Mouse (Mus musculus) hindbrain, embryonic 10.5 days (tissue): ENCODE measurements around the gene Lancl1. TPM values are rescaled to one million over a fixed set of nuclear protein-coding genes. Genes with fewer than 3 reads are reported as not detected.

Experiments
- DNase-seq: peaks from one replicate; pipeline ENCODE4 v3.0.0-alpha.2; 2017; ENCODE audit warnings: low spot score
- H3K27ac ChIP-seq: fragments of 300-500 bp; sonication (generic); 2 replicates; pipeline ENCODE4 v1.5.1; 2016; ENCODE audit warnings: mild to moderate bottlenecking, moderate library complexity
- H3K27me3 ChIP-seq: fragments of 300-500 bp; sonication (generic); 2 replicates; pipeline ENCODE4 v1.6.1; 2016; ENCODE audit warnings: mild to moderate bottlenecking; ENCODE audit not compliant: poor library complexity, insufficient read depth, severe bottlenecking
- H3K36me3 ChIP-seq: fragments of 300-500 bp; sonication (generic); 2 replicates; pipeline ENCODE4 v1.6.1; 2016; ENCODE audit warnings: mild to moderate bottlenecking, moderate library complexity
- H3K4me1 ChIP-seq: fragments of 300-500 bp; sonication (generic); replicated peaks from 2 replicates; pipeline ENCODE4 v1.6.1; 2016; ENCODE audit warnings: mild to moderate bottlenecking
- H3K4me3 ChIP-seq: fragments of 300-500 bp; sonication (generic); 2 replicates; pipeline ENCODE4 v1.5.1; 2016; ENCODE audit warnings: mild to moderate bottlenecking, moderate library complexity
- H3K9me3 ChIP-seq: fragments of 300-500 bp; sonication (generic); 2 replicates; pipeline ENCODE4 v1.6.1; 2016; ENCODE audit warnings: mild to moderate bottlenecking, moderate library complexity
- WGBS: fragments of 180-500 bp; shearing (Covaris S2); methylation state at CpG from one replicate; pipeline ENCODE4 v1.1.7; 2016; 5-methylcytosine and 5-hydroxymethylcytosine counted together
- polyA plus RNA-seq: library from polyadenylated mRNA; unstranded; fragments of >200 nt; fragmentation: Nextera tagmentation; extraction: Ambion mirVana; gene quantifications from 2 replicates; pipeline ENCODE4 v1.2.1, GENCODE M21; 2016

Gene Lancl1
- polyA plus RNA-seq, 1 experiment from 2014 or later, result 96.8 TPM

DNA sequence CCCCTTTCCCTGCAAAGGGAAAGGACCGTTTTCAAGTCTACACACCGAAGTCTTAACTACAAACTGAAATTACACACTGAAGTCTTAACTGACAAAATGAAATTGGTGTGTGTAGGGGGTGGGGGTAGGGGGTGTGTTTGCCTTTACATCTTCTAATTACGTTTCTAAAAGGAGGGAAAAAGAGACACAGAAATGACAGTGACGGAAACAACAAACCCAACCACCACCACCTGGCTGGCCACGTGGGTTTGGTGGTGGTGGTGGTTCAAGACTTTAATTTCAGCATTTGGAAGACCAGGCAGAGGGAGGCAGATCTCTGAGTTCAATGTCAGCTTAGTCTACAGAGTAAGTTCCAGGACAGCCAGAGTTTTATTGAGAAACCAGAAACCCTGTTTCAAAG lies 411 bp upstream of the Lancl1 start:
- peak overlapping the region; percentile 88 for H3K27ac ChIP-seq
- DNase-seq, result no peak
- peaks cover 9% of the 10 kb centered on the region for H3K4me1 ChIP-seq
- H3K4me3 ChIP-seq, result peak overlapping the region; percentile 90
- H3K9me3 ChIP-seq, result no peaks in the 10 kb centered on the region
- WGBS, result 2% methylated on average over 5 of the region's 5 CpGs
- H3K36me3 ChIP-seq, result peaks cover 23% of the 10 kb centered on the region
- no peaks in the 10 kb centered on the region for H3K27me3 ChIP-seq

DNA sequence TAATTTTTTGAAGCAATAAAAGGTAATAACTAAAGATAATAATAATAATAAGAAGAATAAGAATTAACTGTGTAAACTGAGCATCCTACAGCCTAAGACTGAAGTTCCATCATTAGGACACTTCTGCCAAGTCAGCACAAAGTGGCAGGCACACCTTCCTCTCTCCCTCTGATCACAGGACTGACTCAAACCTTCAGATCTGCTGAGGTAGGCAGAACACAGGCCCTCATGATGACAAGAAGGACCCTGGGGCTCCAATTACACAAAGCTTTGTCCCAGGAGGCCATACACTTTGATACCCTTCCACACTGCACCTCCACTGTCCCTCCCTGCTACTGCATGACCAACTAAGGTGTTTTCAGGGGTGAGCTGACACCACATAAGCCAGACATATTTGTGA lies 1.5 kb downstream of the Lancl1 start:
- no peak for DNase-seq
- H3K4me3 ChIP-seq, result no peak overlapping the region
- H3K27me3 ChIP-seq, result no peaks in the 10 kb centered on the region
- peaks cover 41% of the 10 kb centered on the region for H3K36me3 ChIP-seq
- H3K4me1 ChIP-seq, result peaks cover 9% of the 10 kb centered on the region
- H3K27ac ChIP-seq, result no peak overlapping the region
- H3K9me3 ChIP-seq, result no peaks in the 10 kb centered on the region

DNA sequence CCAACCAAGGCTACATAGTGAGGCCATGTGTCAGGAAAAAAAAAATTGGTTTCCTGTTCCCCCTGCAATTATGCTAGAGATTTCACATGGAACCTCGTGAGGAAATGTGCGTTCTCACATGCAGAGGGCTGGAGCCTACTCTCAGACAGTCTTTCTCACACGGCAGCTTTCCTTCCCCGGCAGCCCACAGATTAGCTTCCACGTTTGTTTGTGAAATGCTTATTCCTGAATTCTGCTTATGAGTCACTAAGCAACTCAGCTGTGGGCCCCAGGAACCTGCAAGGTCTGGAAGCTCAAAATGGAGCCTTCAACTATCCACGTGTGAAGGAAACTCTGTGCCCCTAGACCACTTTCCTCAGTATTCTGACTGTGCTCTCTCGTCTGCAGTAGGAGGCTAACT lies 5.4 kb downstream of the Lancl1 start:
- WGBS, result 89% methylated on average over 7 of the region's 7 CpGs
- peaks cover 80% of the 10 kb centered on the region for H3K36me3 ChIP-seq

DNA sequence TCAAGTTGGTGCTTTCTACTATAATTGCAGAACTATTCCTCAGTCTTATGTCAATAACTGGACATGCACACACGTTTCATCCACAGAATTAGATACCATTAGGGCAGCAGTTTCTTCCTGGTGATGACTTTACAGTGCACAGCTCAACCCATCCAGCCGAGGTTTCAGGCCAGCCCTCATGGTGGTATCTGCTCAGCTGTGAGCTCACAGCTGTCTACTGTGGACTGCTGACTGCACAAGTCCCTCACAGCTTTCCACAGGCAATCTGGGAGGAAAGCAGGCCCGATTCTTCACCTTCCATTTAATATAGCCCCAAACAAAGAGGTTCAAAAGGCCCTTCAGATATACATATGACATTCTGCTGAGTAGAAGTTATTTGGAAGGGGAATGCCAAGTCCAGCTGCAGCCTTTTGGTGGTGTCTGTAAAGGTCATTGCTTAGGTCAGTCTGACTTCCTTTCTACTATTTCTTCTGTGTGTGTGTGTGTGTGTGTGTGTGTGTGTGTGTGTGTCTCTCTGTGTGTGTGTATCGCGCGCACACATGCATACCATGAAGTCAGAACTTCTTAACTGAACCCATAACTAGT lies 11.7 kb downstream of the Lancl1 start:
- no peaks in the 10 kb centered on the region for H3K27me3 ChIP-seq
- 87% methylated on average over 6 of the region's 6 CpGs for WGBS
- DNase-seq, result no peak
- no peaks in the 10 kb centered on the region for H3K4me1 ChIP-seq
- no peaks in the 10 kb centered on the region for H3K9me3 ChIP-seq
- peaks cover 76% of the 10 kb centered on the region for H3K36me3 ChIP-seq
- H3K4me3 ChIP-seq, result no peak overlapping the region
- no peak overlapping the region for H3K27ac ChIP-seq

More for the DNA sequence above, 5.4 kb downstream of the Lancl1 start:
- Histone ChIP-seq H3K4me1 (peaks cover 9% of the 10 kb centered on the region), H3K9me3 (no peaks in the 10 kb centered on the region), H3K27ac (no peak overlapping the region), H3K27me3 (no peaks in the 10 kb centered on the region), H3K4me3 (no peak overlapping the region)
- no peak for DNase-seq

DNA sequence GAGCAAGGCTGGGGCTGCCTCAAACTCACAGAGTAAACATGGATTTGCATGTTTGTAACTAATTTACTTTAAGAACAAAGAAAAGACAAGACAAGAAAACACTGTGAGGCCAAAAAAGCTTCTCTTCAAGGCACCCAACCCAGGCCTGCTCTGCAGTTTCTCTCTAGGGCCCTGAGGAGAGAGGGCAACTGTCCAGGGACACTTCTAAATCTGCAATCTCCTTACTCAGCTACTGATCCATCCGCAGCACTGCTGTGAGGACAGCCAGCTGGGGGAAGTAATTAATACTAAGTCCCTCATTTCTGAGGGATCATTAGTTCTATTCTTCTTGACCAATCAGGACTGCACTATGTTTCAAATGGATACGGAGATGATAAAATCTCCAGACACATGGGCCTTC lies 12.5 kb downstream of the Lancl1 start:
- peaks cover 74% of the 10 kb centered on the region for H3K36me3 ChIP-seq
- 85% methylated on average over 2 of the region's 2 CpGs for WGBS

DNA sequence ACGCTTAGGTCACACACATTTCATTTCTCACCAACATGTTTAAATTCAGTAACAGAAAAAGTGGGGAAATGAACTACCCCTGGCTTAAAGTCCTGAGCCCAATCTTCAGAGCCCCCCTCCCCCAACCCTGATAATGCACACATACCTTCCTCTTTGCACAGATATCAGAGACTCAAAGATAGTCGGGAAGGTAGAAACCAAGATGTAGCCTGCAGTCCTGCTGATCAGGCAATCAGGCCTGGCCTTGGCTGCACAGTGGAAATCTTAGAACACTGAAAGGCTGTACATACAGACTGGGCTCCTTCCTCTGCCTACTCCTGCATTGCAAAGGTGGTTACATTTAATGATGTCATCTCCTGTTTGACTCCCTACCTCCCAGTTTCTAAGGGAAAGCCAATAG lies 15.9 kb downstream of the Lancl1 start:
- no peak for DNase-seq
- H3K4me1 ChIP-seq, result no peaks in the 10 kb centered on the region

More for the DNA sequence above, 12.5 kb downstream of the Lancl1 start:
- DNase-seq, result no peak
- no peaks in the 10 kb centered on the region for H3K4me1 ChIP-seq
- H3K27me3 ChIP-seq, result no peaks in the 10 kb centered on the region
- no peak overlapping the region for H3K4me3 ChIP-seq
- H3K9me3 ChIP-seq, result no peaks in the 10 kb centered on the region
- no peak overlapping the region for H3K27ac ChIP-seq

DNA sequence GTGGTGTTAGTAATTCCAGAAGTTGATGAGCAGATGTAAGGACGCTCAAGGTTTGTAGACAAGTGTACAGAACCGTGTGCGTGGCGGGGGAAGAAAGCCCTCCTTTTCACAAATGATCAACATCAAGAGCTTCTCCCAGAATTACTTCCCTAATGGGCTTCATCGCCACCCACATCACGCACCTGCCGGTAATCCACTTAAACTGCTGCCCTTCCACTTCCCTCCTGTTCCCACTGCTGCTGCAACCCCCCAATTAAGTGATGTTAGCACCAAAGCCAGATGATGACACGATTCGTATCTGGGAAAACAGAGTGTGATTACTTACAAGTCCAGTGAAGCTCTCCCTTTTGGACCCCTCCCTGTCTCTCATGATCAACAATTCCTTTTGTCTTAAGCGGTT lies 16.6 kb downstream of the Lancl1 start:
- Histone ChIP-seq H3K27me3 (no peaks in the 10 kb centered on the region), H3K4me3 (no peak overlapping the region), H3K9me3 (no peaks in the 10 kb centered on the region), H3K36me3 (peaks cover 65% of the 10 kb centered on the region), H3K27ac (no peak overlapping the region), H3K4me1 (no peaks in the 10 kb centered on the region)
- DNase-seq, result no peak
- 92% methylated on average over 10 of the region's 10 CpGs for WGBS

More for the DNA sequence above, 15.9 kb downstream of the Lancl1 start:
- Histone ChIP-seq H3K36me3 (peaks cover 65% of the 10 kb centered on the region), H3K9me3 (no peaks in the 10 kb centered on the region), H3K27ac (no peak overlapping the region), H3K4me3 (no peak overlapping the region), H3K27me3 (no peaks in the 10 kb centered on the region)
- WGBS, result 93% methylated on average over 2 of the region's 2 CpGs

DNA sequence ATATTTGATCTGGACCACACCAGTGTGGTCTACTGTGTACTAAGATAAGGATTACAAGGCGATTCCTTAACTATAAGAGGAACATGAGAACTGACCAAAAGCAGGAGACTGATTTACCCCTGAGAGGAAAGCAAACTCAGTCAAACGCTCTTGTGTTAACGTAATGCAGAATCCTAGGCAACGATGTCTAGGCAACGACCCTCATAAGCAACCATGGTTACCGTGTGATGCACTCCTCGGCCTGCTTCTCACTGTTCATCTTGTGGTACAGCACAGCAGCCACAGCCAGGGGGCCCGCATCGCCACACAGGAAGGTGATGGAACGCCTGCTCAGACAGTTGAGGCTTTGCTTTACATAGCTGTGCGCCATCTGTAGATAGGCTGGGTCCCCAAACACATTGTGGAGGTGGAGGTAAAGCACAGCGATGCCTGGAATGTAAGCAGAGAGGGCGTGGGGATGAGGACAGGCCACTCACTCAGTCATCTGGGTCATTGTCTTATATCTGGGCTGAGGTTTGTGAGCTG lies 18.0 kb downstream of the Lancl1 start:
- peaks cover 60% of the 10 kb centered on the region for H3K36me3 ChIP-seq
- 85% methylated on average over 13 of the region's 13 CpGs for WGBS

DNA sequence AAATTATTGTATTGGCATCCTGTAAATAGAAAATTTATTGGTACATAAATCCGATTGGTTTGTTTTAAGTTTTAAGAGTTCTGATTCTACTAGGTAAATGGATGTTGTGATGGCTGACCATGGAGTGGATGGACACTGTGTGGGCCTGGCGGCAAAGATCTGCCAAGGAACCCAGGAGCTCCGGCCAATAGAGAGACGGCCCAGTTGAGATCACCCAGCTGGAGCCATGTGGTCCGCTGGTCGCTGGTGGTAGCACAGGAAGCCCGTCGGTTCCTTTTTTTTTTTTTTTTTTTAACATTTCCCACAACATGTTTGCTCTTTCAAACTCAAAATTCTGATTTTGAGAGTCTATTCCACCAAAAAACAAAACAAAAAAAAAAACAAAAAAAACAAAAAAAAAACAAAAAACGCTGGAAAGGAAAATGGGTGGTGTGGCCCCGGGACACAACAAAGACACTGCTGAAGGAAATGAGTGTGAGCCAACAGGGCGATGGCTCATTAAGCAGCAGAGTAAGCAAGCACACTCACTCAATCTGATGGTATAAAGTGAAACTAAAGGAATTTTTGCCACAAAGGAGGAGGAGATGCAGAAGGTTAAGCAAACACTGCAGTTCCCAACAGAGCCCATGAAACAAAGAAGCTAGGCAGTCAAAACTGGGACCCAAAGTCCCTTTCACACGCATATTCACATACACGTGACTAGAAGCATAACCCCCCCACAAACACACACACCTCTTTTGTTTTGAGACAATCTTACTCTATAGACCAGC lies 21.4 kb downstream of the Lancl1 start:
- no peak for DNase-seq
- Histone ChIP-seq H3K9me3 (no peaks in the 10 kb centered on the region), H3K36me3 (peaks cover 50% of the 10 kb centered on the region), H3K27ac (no peak overlapping the region), H3K27me3 (no peaks in the 10 kb centered on the region), H3K4me3 (no peak overlapping the region), H3K4me1 (no peaks in the 10 kb centered on the region)
- 92% methylated on average over 13 of the region's 13 CpGs for WGBS

More for the DNA sequence above, 18.0 kb downstream of the Lancl1 start:
- Histone ChIP-seq H3K4me1 (no peaks in the 10 kb centered on the region), H3K4me3 (no peak overlapping the region), H3K9me3 (no peaks in the 10 kb centered on the region), H3K27ac (no peak overlapping the region), H3K27me3 (no peaks in the 10 kb centered on the region)
- no peak for DNase-seq

DNA sequence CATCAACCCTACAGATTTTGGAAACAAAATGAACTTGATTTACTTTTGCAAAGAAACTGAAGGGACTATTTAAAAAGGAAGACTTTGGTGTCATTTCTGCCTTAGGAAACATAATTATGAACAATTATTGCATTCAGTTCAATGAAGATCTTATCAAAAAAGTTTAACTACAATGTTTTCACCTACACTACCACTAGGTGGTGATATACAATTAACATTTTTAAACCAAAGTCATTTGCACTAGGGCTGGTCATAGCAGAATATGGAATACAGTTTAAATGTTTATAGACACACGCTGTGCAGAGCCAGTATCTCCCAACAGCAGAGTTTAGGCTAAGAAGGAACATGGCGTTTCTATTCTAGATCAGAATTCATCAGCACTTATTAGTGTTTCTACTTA lies 24.5 kb downstream of the Lancl1 start:
- 69% methylated on average over 2 of the region's 2 CpGs for WGBS
- no peak for DNase-seq

DNA sequence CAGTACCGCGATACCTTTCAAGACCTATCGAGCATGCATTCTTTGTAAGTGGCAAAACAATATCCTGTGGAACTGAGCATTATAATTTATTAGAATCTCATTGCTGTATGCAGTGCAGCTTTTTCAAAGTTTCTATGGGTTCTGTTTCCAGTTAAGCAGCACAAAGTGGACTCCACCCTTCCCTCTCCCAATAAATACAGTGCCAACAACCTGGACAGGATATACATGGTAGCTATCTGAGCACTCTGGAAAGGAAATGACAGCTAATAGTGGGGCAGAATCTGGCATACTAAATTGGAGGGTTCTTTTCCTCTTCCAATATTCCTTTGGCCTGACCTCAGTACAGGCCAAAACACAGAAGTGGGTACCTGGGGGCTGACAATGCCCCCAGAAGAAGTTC lies 28.2 kb downstream of the Lancl1 start:
- WGBS, result 96% methylated on average over 3 of the region's 3 CpGs
- Histone ChIP-seq H3K36me3 (peaks cover 34% of the 10 kb centered on the region), H3K27ac (no peak overlapping the region), H3K27me3 (no peaks in the 10 kb centered on the region), H3K9me3 (no peaks in the 10 kb centered on the region), H3K4me3 (no peak overlapping the region), H3K4me1 (no peaks in the 10 kb centered on the region; the same call in 1 of the 2 replicates)
- DNase-seq, result no peak

More for the DNA sequence above, 24.5 kb downstream of the Lancl1 start:
- no peaks in the 10 kb centered on the region; the same call in 1 of the 2 replicates for H3K4me1 ChIP-seq
- H3K4me3 ChIP-seq, result no peak overlapping the region
- H3K27ac ChIP-seq, result no peak overlapping the region
- H3K27me3 ChIP-seq, result no peaks in the 10 kb centered on the region
- H3K36me3 ChIP-seq, result peaks cover 31% of the 10 kb centered on the region
- no peaks in the 10 kb centered on the region for H3K9me3 ChIP-seq

DNA sequence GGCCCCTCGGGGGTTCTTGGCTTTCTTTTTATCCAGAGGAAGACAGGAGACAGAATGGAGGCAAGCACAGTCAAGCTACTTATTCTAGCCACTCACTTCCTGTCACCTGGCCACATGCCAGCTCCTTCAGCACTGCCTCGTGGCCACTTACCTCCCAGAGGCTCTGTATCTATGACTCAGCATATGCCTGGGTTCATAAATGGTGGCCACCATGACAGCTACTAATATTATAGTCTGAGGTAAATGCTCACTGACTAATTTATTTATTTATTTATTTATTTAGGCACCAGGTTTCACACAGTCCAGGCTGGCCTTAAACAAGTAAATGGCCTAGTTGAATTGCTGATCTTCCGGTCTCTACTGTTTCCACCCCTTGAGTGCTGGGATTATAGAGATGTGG lies 35.0 kb downstream of the Lancl1 start:
- WGBS, result 88% methylated on average over 3 of the region's 3 CpGs
- no peak overlapping the region for H3K4me3 ChIP-seq
- DNase-seq, result no peak
- H3K27ac ChIP-seq, result no peak overlapping the region
- no peaks in the 10 kb centered on the region for H3K4me1 ChIP-seq
- no peaks in the 10 kb centered on the region for H3K27me3 ChIP-seq
- H3K36me3 ChIP-seq, result peaks cover 76% of the 10 kb centered on the region
- H3K9me3 ChIP-seq, result no peaks in the 10 kb centered on the region

DNA sequence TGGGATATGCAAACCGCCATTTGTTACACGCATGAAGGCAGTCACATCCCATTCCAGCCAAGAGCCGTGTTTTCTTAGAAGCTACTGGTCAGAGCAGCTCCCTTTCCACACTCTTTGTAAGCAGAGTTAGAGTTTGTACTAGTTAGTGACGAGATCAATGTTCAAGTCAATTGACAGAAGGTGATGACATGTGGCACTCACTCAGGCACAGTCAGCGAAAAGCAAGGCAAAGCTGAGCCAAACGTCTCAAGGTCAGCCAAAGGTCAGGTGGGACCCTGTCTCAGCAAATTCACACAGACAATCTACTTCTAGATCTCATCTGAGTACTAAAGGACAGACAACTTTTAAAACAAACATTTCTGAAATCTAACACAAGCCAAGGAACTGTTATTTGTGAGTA lies 36.4 kb downstream of the Lancl1 start:
- DNase-seq, result no peak
- H3K4me1 ChIP-seq, result no peaks in the 10 kb centered on the region
- no peaks in the 10 kb centered on the region for H3K27me3 ChIP-seq
- no peaks in the 10 kb centered on the region for H3K9me3 ChIP-seq
- 78% methylated on average over 6 of the region's 6 CpGs for WGBS
- H3K27ac ChIP-seq, result no peak overlapping the region
- no peak overlapping the region for H3K4me3 ChIP-seq
- H3K36me3 ChIP-seq, result peaks cover 69% of the 10 kb centered on the region
